8 mouse cellular contexts compared by ENCODE assay signal in the genomic region with DNA sequence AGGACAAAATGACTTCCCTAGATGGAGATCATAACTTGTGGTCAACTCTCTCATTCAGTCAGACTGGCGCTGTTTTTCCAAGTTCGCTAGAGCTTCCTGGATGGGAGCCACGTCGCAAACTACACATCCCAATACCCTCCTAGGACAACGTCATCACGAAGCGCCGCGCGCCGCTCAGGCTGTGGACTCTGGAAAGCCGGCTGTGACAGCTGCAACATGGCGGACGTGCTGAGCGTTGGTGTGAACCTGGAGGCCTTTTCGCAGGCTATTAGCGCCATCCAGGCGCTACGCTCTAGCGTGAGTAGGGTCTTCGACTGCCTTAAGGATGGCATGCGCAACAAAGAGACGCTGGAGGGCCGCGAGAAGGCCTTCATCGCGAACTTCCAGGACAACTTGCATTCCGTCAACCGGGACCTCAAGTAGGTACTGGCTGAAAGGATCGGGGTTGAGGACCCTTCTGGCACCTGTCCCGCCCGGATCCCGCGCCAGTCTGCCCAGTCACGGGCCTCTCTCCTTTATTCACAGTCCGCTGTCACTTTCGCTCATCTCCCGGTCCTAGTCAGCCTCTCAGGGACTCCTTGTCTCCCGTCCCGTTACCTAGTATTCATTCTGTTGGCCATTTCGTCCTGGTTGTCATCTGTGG. TPM values are rescaled to one million over a fixed set of nuclear protein-coding genes. Genes with fewer than 3 reads are reported as not detected.
DNase-seq lines count a peak whose midpoint lies in the region; ATAC-seq lines count a peak whose summit lies in the region.

Gene Med27, plus strand, starts transcription at position 191 of the 643 bp plus-strand sequence.

- DNase-seq in adrenal gland, adult (ENCODE audit: inconsistent age in 2 of 2, low spot score in 1 of 2), result peak; percentile 95 to 98
- DNase-seq in embryo, embryonic 10.5 days (ENCODE audit: low spot score), result peak; percentile 98
- peak; percentile 97 for DNase-seq in gastrocnemius, postnatal 14 days
- DNase-seq in left cerebral cortex, postnatal 10 days (ENCODE audit: extremely low spot score in 1 of 2, low spot score in 2 of 2), result peak; percentile 97 to 98
- peak; percentile 96 for DNase-seq in right cerebral cortex, postnatal 25 days
- DNase-seq in urinary bladder, postnatal 4 days (ENCODE audit: low spot score in 2 of 2), result peak; percentile 87 to 97

- ATAC-seq in inflammation-experienced regulatory T-cells, adult 6 months, result peak; percentile 97
- ATAC-seq in megakaryocyte-erythroid progenitor cell, adult 5-6 weeks (replicated peaks; ENCODE audit: low FRiP score, low TSS enrichment, poor library complexity, severe bottlenecking), result peak; percentile 98

- intact Hi-C loops in gastrocnemius, postnatal 14 days (cut with DNase I; ENCODE audit: low total_unique reads), result no loop called here
- intact Hi-C loops in left cerebral cortex, postnatal 10 days (cut with DNase I), result no loop called here

RNA-seq across cellular contexts. Expression of gene Med27, which starts in this region (rescaled TPM):
- total RNA-seq in gastrocnemius, postnatal 14 days (2021), result 10 to 100 TPM; 12.7 to 14.4 TPM
- 10 to 100 TPM; 28.1 to 32.9 (median 31.4) TPM for polyA plus RNA-seq in inflammation-experienced regulatory T-cells, adult 6 months (2017; shearing (Covaris generic))
- total RNA-seq in left cerebral cortex, postnatal 10 days (2021), result 10 to 100 TPM; 33.5 to 37.9 TPM
- 33.2 and 40.7 TPM in 2 replicates for total RNA-seq in megakaryocyte-erythroid progenitor cell, adult 5-6 weeks (2014; fragmentation: Nextera tagmentation)
- 12.8 and 15.7 TPM in 2 replicates for total RNA-seq in megakaryocyte-erythroid progenitor cell, adult 5-6 weeks (2017)

Comparison
In these comparisons a context has a peak if more than half of its experiments do, and no peak if none do; other contexts are left out.
1. Peak in every context shown above with its lines: DNase-seq and ATAC-seq.